Mouse (Mus musculus) left cerebral cortex, postnatal 25 days (tissue): Measurements from ENCODE around the gene Srpk2. TPM values are rescaled to one million over a fixed set of nuclear protein-coding genes. Genes with fewer than 3 reads are reported as not detected.
"Not testable (repeated sequence)": the region's sequence is repeated elsewhere in the genome, so short reads cannot be mapped to it uniquely, and the experiment has no call there.

ENCODE experiments used
- DNase-seq, 2 experiments: peaks; one replicate each; pipeline ENCODE4 v3.0.0; 2022; ENCODE audit warnings: low spot score in 2 of 2, mixed read lengths in 1 of 2
- intact Hi-C: fragments of 180-260 bp; cut with DNase I; formaldehyde crosslinking; loops from one replicate; pipeline ENCODE4 v1.15.1; 2025
- total RNA-seq, 2 experiments: library from RNA; stranded (reverse); gene quantifications; 2 replicates each; pipeline ENCODE4 v1.2.3; 2021

The Srpk2 gene
- total RNA-seq, 2 experiments from 2014 or later = 186 to 190 TPM

DNA sequence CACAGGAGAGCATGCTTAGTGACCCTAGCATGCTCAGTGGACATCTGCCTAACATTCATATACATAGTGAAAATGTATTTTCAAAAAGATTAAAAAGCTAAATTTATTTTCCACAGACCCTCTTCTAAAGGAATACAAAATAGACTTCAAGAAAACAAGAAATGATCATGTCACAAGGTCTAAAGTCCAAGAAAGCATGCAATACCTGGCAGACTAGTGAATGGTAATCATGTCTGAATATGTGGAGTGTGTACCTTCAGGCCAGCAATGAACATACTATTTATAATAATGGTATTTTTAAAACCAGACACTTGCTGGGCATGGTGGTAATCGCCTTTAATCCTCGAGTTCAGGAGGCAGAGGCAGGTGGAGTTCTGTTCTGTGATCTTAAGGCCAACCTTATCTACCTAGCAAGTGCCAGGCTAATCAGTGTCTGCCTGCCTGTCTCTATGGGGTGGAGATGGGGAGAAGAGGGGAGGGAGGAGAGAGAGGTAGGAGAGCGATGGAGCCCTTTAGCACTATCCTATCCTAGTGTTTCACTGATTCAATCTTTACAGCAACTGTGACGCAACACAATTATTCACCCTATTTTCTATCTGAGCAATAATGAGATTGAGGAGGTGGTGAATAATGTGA is 106.0 kb downstream of the Srpk2 start:
- no peak for DNase-seq
- intact Hi-C loops = loop anchor here (5.0 kb wide), 1 partner anchor 34 kb away; no protein-coding TSS in a partner anchor

DNA sequence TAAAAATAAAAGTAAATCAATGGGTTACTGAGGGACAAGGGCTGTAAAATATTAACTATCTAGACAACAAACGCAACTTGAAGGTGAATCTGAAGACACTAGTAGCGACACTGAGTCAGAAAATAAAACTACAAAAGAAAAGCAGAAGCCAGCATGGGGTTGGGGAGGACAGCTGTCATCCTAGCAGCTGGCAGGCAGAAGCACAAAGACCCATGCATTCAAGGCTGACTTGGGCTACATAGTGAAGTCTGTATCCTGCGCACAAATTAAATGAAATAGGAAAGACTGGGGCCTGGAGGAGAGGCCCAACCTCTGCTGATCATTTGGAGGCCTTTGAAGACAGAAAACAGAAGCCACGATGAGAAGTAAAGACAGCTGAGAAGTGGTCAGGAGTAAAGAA is 106.6 kb downstream of the Srpk2 start:
- intact Hi-C loops = loop anchor here (5.0 kb wide), 1 partner anchor 34 kb away; no protein-coding TSS in a partner anchor
- no peak for DNase-seq

DNA sequence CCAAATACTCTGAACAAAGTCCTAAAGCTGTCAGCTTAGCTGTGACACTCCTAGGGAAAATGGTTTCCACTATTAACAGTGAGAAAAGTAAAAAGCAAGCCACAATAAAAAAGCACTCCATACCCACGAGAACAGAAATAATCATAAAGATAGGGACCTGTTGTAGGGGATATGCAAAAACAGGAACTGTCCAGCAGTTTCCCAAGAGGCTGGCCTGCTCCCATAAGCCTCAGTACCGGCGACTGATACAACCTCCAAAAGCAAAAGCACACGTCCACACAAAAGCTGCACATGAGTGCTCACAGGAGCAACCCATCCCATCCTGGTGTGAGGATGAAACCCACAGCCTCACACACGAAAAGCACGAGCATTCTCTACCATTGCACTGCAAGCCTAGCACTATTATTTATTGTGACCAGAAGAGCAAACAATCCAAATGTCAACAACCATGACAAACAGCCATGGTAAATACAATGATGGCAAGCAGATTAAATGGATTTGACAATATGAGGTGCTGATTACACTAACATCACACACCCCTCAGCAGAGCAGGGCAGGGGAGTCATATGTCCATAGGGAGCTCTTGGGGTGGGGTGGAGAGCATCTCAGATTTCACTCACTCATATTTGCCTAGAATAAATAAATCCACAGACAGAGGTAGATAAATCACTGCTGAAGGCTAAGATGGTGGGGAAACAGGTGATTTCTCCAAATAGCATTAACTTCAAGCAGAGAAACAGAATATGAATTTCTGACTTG is 107.9 kb downstream of the Srpk2 start:
- intact Hi-C loops = loop anchor here (5.0 kb wide), 1 partner anchor 36 kb away; no protein-coding TSS in a partner anchor
- DNase-seq = no peak

DNA sequence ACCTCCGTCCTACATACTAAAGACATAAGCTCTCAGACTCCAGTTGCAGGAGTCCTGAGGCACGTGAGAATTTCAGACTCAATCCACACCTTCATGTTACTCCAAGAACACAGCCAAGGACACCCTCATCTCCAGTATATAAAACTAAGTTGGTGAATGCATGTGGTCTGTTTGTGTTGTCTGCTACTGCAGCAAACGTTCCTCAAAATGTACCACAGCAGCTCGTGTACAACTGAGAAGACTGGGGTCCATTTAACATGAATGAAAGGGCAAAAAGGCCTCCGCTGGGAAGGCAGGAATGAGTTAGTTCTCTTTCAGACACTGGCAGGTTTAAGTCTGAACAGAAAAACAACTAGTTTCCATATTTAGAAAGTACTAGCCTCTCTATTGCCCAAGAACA is 110.5 kb downstream of the Srpk2 start:
- DNase-seq = no peak
- intact Hi-C loops = no loop called here

DNA sequence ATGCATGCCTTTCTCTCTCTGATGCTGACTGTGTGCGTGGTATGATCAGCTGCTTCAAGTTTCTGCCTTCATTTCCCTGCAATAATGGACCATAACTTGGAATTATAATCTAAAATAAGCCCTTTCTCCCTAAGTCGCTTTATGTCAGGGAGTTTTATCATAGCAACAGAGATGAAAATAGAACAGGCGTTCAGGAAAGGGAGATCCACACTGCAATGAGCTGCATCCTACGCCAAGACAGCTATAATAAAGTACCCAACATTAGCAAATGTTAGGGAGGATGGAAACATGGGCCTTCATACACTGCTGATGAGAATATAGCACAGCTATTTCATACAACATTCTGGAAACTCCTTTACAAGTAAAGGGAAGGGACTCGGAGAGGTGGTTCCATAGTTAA is 116.2 kb downstream of the Srpk2 start:
- DNase-seq = peak in 1 of 2 experiments; percentile 71
- intact Hi-C loops = no loop called here

DNA sequence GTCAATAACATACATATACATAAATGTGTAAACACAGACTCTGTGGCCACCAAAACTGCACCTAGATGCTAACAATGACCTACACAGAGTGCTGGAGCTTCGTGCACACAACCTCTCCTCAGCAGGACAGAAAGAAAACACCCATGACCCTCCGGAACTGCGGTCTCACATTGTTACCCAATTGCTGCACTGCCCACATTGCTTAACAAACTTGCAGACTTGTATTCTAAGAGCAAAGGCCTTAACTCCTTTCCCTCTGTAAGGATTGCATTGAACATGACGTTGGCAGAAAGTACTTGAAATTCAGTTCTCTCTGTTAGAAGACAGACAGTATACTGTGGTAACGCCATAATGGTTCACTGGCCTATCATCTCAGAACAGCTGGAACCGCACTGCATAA is 118.0 kb downstream of the Srpk2 start:
- intact Hi-C loops = no loop called here
- no peak for DNase-seq

DNA sequence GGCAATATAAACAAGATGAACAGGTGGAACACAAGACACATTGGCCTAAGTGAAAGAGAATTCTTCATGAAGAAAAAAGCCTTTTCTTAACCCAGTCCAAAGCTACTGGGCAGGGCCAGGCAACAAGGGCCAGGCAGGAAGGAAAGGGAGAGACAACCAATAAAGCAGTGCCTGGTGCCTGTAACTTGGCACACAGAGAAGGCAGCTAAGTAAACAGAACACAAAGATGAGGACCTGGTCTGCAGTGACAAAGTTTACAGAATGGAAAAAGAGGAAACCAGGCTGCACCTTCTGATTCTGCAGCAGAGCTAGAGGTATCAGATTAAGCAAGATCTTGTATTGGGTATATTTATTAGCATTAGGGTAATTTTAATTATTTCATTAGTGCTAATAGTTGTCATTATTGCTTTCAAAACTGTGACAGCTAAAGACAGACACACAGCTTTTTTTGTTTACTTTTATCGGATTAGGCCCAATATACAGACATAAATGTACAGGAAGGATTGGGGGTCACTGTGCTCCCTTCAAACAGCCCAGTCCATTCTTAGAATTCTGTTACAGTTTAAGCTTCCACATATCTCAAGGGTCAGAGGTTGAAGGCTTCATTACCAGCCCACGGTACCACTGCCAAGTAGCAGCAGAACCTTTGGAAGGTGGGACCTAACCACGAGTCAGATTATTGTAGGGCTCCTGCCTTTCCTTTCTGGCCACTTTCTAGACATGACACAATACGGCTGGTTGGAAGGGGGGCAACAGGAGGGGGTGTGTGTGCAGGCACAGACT is 121.9 kb downstream of the Srpk2 start:
- DNase-seq = no peak
- intact Hi-C loops = no loop called here

DNA sequence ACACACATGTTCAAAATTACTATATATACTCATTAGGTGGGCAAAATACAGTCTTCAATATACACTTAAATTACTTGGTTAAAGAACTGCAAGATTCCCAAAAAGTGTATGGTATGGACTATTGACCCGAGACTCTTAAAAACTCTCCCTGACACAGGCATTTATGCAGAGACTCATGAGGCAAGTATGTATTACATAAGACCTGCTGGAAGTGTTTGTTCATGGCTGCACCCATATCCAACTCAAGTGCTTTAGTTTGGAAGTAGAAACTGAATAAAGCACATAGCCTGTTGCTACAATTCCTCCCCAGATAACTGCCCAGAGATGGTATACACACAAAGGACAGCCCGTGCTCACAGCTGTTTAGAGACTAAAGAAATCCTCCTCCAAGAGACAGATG is 123.2 kb downstream of the Srpk2 start:
- intact Hi-C loops = no loop called here
- no peak for DNase-seq

DNA sequence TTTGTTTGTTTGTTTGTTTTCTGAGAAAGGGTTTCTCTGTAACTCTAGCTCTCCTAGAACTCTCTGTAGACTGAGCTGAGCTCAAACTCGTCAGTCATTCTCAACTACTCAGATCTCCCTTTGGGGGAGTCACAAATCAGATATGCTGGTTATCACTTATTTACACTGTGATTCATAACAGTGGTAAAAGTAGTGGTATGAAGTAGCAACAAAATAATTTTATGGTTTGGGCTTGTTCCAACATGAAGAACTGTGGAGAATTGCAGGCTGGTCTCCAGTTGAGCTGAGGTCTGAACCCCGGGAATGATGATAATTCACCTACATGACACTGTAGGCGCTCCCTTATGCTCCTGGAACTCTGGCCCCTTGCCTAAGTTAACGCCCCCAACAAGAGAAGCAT is 124.2 kb downstream of the Srpk2 start:
- no peak for DNase-seq

DNA sequence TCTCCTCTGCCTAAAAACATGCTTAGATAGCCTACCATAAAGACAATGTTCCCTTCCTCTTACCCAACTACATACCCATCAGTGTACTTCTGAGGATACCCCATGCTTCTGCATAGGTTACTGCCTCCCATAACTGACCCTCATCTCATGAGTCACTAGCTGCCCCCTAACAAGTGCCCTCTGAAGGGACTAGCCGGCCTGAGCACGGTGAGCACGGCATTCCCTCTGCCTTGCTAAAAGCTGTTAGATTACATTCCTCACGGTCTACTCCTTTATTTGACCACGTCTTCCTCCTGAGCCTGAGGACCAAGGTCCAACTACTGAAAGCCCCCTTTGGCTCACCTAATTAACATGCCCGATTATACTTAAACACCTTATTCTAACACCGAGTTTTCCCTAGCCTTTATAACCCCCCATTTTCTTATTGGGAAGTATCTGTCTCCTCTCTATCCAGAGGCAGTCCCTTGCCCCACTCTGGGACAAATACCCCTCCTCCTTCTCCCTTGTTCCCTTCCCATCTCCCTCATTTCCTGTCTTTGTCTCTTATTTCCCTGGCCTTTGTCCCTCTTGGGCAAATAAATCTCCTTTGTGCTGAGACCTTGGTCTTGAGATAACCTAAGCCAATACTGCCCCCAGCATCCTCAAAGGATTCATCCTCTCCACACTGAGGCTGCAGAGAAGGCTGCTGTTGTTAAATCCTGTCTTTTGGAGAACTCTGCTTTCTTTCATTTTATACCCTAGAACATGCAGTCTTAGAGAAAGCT is 128.2 kb downstream of the Srpk2 start:
- intact Hi-C loops = no loop called here
- DNase-seq = no peak

More for the DNA sequence above, 124.2 kb downstream of the Srpk2 start:
- intact Hi-C loops = no loop called here

DNA sequence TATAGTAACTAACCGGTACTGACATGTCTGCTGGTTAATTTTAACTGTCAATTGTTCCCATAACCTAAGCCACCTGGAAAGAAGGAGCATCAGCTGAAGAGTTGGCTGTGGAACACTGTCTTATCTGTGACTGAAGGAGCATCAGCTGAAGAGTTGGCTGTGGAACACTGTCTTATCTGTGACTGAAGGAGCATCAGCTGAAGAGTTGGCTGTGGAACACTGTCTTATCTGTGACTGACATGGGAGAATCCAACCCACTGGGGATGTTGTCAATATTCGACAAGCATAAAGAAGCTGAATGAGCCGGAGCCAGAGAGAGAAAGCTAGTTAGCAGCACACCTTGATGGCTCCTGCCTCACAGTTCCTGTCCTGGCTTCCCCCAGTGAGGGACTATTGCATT is 131.1 kb downstream of the Srpk2 start:
- intact Hi-C loops, DNase-seq: not testable (repeated sequence)

DNA sequence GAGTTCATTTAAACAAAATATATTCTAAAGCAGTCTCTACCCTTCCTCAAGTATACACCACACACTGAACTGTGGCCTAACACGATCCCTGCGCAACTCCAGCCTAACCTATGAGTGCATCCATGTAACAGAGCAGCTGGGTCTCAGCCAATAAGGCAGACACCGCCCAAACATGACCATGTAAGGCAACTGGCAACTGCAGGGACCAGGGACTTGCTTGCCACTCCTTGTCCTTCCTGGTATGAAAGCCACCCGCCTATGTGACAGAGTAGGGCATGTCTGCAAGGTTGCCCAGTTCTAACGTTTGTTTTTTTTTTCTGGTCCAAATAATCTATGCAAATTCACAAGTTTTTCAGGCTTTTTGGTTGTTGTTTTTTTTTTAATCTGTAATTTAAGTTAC is 132.7 kb downstream of the Srpk2 start:
- DNase-seq = no peak
- intact Hi-C loops = no loop called here

DNA sequence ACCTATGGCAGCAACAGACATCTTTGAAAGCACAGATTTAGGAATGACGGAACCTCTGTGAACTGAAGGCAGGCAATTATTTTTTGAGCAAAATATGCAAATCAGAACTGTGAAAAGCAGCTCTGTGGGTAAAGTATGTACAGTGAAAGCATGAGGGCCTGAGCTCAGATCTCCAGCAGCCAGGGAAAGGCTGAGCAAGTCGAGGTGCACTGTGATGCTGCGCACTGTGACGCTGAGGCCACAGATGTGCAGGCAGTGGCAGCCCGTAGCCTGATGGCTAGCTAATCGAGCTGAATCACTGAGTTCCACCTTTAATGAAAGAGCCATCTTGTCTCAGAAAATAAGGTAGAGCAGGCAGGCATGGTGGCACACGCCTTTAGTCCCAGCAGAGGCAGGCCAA is 148.7 kb downstream of the Srpk2 start:
- DNase-seq = no peak
- intact Hi-C loops = no loop called here

DNA sequence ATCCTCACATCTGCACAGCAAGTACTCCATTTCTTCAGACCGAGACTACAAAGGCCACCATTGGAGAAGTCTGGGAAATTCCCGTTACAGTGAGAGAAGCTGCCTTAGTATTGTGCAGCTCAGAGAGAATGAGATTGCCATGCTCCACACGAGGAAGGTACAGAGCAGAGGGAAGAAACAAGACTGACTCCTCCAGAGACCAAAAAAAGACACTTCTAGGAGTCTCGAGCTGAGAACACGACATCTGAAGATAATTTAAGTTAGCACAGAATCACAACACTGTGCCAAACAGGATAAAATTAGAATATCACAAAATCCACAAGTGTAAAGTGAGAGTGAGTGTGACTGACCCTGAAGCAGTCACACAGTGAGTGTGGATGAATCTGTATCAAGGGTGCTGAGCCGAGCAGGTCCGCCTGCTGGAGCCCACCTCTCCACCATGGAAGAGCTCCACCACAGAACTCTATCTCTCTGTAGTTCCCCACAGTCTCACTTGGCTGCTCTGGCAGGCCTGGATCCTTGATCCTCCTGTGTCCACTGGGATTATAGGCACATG is 152.8 kb downstream of the Srpk2 start:
- DNase-seq = peak in 1 of 2 experiments; percentile 88
- intact Hi-C loops = loop anchor here (1.0 to 5.0 kb wide), 2 partner anchors 12 to 86 kb away; no protein-coding TSS in a partner anchor

DNA sequence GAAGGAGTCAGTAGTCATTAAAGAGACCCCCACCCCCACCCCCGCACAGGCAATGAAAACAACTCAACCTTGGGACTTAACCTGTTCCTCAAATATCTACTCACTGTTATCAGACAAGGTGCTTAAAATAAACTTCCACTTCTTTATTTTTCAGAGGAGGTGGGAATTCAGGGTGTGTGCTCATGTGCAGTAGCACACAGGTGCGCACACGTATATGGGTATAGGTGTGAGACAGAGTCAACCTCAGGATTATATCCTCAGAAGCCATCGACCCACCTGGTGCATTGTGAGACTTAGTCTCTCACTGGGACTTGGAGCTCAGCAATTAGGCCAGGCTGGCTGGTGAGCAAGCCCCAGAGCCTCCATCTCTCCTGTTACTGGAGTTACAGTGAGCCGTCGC is 153.3 kb downstream of the Srpk2 start:
- intact Hi-C loops = loop anchor here (1.0 to 5.0 kb wide), 2 partner anchors 12 to 86 kb away; no protein-coding TSS in a partner anchor
- no peak for DNase-seq

DNA sequence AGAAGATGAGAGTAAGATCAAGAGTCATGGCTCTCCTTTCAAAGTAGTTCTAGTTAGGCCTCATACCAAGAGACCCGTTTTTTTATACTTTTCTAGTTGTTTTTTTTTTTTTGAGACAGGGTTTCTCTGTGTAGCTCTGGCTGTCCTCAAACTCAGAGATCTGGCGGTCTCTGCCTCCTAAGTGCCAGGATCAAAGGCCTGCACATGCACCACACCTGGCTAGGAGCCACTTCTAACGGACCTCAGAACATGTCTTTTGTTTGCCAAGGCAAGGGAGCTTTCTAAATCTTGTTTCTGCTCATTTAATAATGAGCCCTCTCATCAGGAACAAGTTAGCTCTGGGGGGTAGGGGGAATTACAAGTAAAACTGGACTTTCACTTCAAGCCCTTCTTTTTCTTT is 159.8 kb downstream of the Srpk2 start:
- intact Hi-C loops = no loop called here

DNA sequence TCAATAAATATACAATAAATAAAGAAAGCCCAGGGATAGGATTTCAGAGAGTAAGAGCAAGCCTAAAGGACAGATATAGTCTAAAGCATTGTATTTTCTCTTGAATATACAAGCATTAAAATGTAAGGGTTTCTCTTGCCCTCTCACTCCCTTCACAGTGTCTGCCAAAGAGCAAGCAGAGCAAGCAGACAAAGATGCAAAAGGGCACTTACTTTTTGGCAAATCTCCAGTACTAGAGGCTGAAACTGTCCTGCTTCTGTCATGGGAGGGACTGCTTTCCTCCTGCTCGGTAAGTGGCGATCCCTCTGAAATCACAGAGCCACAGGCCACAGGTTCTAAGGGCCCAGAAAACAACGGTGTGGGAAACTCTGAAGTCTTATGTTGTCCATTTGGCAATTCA is 160.5 kb downstream of the Srpk2 start:
- DNase-seq = no peak

More for the DNA sequence above, 159.8 kb downstream of the Srpk2 start:
- no peak for DNase-seq

DNA sequence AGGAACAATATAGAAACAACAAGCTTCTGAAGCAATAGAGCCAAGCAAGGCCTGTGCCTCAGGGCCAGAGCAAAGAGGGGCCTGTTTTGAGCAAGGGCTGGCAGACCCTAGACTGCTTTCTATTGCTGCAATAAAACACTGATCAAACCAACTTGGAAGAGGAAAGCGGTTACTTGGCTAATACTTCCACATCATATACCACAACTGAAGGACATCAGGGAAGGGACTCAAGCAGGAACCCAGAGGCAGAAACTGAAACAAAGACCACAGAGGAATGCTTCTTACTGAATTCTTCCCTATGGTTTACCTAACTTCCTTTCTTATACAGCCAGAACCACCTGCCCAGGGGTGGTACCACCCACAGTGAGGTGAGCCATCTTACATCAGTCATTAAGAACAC is 162.8 kb downstream of the Srpk2 start:
- intact Hi-C loops = no loop called here
- no peak for DNase-seq

More for the DNA sequence above, 160.5 kb downstream of the Srpk2 start:
- intact Hi-C loops = no loop called here

DNA sequence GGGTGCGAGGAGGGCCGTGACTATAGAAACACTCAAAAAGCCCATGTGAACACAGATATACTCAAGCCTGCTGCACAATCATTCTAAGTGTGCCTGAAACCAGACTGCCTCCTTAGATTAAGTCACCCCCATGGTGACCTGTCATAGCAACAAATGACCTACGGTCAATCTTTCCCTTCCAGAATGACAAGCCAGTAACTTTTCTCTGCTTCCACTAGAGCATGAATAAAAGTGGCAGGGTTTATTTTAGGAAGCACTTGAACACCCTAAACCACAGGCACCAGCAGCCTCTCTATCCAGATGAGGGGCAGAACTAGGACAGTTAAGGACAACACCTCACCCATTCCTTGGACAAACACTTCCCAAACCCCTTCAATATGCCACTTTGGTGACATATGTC is 164.7 kb downstream of the Srpk2 start:
- intact Hi-C loops = loop anchor here (1.0 kb wide), 1 partner anchor 12 kb away; no protein-coding TSS in a partner anchor
- no peak for DNase-seq
